Mouse (Mus musculus) splenic B cell, adult 2 months (primary cell): Measurements from ENCODE around the gene Tmem252.

ENCODE experiments used
- DNase-seq: peaks from one replicate; pipeline ENCODE4 v3.0.0-alpha.2; 2011; ENCODE audit warnings: low read depth, low spot score
- H3K27me3 ChIP-seq: 2 replicates; pipeline ENCODE4 v1.6.1; 2012; ENCODE audit warnings: mild to moderate bottlenecking, low read length, moderate library complexity, mixed read lengths; ENCODE audit not compliant: control insufficient read depth, poor library complexity, insufficient read depth, severe bottlenecking
- H3K36me3 ChIP-seq: 2 replicates; pipeline ENCODE4 v1.6.1; 2012; ENCODE audit warnings: mild to moderate bottlenecking, low read length, moderate library complexity, mixed read lengths; ENCODE audit not compliant: control insufficient read depth, poor library complexity, insufficient read depth, severe bottlenecking

The Tmem252 gene

GRCm38 (mm10) chr19:24673762-24674161 is at the start of gene Tmem252:
Gene Tmem252, plus strand, starts transcription at chr19:24674008.
- DNase-seq = no peak
- Histone ChIP-seq H3K27me3 (no peaks in the 10 kb centered on the region; the same call in none of the 2 replicates), H3K36me3 (no peaks in the 10 kb centered on the region)

- no peaks in the 10 kb centered on the region for H3K36me3 ChIP-seq
- H3K27me3 ChIP-seq = no peaks in the 10 kb centered on the region
- no peak for DNase-seq
These were observed 45.8 kb upstream of the Tmem252 start for GRCm38 (mm10) chr19:24628049-24628448.

DNA sequence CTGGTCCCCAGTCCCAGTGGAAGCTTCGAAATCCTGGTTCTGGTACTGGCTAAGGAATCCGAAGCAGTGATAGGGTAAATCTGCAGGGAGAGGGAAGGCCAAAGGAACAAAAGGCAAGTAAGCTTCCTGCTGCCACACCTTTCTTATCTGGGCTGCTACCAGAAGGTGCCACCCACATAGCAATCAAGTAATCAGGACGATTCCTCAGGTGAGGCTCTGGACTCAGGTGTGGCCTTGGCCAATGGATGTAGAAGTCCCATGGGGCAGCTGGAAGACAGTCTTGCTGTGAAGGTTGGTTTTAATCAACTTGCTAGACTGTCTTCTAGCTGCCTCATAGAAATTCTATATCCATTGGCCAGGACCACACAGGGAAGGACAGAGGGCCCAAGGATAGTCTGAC is 40.8 kb upstream of the Tmem252 start:
- DNase-seq = no peak
- no peaks in the 10 kb centered on the region for H3K27me3 ChIP-seq
- H3K36me3 ChIP-seq = no peaks in the 10 kb centered on the region

DNA sequence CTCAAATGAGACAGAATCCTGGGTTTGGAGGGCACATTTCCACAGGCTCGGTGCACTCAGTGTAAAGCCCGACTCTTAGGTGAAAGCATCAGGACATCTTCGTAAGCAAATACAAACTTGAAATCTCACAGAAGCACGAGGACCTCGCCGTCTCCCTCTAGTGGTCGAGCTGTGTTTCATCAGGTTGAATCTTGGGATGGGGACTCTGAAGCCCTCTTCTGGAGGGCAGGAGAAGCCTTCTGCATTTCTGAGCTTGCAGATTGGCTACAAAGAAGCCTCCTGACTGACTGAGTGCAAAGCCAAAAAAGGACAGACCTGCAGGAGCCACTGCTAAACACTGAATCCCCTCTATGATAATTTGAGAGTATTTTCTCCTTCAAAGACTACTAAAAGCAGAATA is 39.2 kb upstream of the Tmem252 start:
- Histone ChIP-seq H3K27me3 (no peaks in the 10 kb centered on the region), H3K36me3 (no peaks in the 10 kb centered on the region)
- peak; percentile 89 for DNase-seq

- no peaks in the 10 kb centered on the region for H3K27me3 ChIP-seq
- no peak for DNase-seq
- no peaks in the 10 kb centered on the region for H3K36me3 ChIP-seq
These were observed 37.2 kb upstream of the Tmem252 start for GRCm38 (mm10) chr19:24636616-24637015.

- no peak for DNase-seq
- Histone ChIP-seq H3K27me3 (no peaks in the 10 kb centered on the region), H3K36me3 (no peaks in the 10 kb centered on the region)
These were observed 35.8 kb upstream of the Tmem252 start for GRCm38 (mm10) chr19:24637988-24638387.

- H3K27me3 ChIP-seq = no peaks in the 10 kb centered on the region
- DNase-seq = no peak
These were observed 32.8 kb upstream of the Tmem252 start for GRCm38 (mm10) chr19:24640982-24641381.

GRCm38 (mm10) chr19:24644971-24645370 is 28.8 kb upstream of the Tmem252 start:
- DNase-seq = no peak
- Histone ChIP-seq H3K27me3 (no peaks in the 10 kb centered on the region), H3K36me3 (no peaks in the 10 kb centered on the region)

More at GRCm38 (mm10) chr19:24640982-24641381, 32.8 kb upstream of the Tmem252 start:
- no peaks in the 10 kb centered on the region for H3K36me3 ChIP-seq

- Histone ChIP-seq H3K27me3 (no peaks in the 10 kb centered on the region), H3K36me3 (no peaks in the 10 kb centered on the region)
- DNase-seq = peak; percentile 91
These were observed 27.5 kb upstream of the Tmem252 start for GRCm38 (mm10) chr19:24646162-24646829.

- Histone ChIP-seq H3K36me3 (no peaks in the 10 kb centered on the region), H3K27me3 (no peaks in the 10 kb centered on the region)
- DNase-seq = no peak
These were observed 25.8 kb upstream of the Tmem252 start for GRCm38 (mm10) chr19:24648016-24648415.

DNA sequence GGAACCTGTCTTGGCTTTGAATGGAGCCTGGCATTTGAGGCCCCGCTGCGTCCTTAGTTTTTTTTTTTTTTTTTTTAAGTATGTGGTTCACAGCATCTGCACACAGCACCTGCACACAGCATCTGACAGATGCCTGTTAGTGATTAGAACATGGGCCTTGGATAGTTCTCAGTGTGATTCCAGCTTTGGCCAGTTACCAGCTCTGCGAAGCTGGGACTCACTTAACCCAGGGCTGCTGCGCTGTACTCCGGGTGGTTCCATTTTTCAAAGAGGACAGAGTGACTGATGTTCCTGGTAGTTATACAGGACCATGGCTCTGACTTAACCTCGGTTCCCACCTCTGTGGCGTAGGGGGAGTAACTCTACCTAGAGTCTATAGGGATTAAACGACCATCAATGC is 23.4 kb upstream of the Tmem252 start:
- no peaks in the 10 kb centered on the region for H3K27me3 ChIP-seq
- no peak for DNase-seq
- no peaks in the 10 kb centered on the region for H3K36me3 ChIP-seq

GRCm38 (mm10) chr19:24651595-24651994 is 22.2 kb upstream of the Tmem252 start:
- Histone ChIP-seq H3K27me3 (no peaks in the 10 kb centered on the region), H3K36me3 (no peaks in the 10 kb centered on the region)
- no peak for DNase-seq

DNA sequence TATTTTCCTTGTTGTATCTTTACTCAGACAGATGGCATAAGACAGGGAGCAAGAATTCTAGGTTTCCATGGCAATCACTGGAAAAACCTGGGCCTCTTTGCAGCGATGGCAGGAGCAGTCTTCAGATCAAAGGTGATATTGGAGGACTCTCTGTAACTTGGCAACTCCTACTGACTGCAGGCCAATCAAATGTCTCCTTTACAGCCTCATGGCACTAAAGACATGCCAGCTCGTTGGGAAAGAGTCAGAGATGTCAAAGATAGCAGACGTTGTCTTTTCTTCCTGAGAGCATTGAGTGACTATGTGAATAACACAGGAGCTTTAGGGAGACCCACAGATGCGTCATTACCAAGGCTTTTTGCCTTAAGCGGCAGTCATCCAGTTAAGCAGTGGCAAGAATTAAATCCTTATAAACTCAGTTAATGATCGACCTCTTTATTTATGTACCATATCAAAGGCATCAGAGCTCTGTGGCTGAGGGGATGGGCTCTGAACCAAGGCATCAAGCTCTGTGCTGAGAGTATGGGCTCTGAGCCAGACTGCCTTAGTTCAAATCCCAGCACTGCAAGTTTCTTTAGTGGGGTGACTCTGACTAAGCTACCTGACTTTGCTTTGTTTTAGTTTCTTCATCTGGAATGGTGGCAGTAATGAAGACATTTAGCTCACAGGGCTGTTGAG is 21.3 kb upstream of the Tmem252 start:
- DNase-seq = no peak
- no peaks in the 10 kb centered on the region for H3K27me3 ChIP-seq
- no peaks in the 10 kb centered on the region for H3K36me3 ChIP-seq

GRCm38 (mm10) chr19:24653230-24653799 is 20.5 kb upstream of the Tmem252 start:
- no peaks in the 10 kb centered on the region for H3K36me3 ChIP-seq
- DNase-seq = no peak

DNA sequence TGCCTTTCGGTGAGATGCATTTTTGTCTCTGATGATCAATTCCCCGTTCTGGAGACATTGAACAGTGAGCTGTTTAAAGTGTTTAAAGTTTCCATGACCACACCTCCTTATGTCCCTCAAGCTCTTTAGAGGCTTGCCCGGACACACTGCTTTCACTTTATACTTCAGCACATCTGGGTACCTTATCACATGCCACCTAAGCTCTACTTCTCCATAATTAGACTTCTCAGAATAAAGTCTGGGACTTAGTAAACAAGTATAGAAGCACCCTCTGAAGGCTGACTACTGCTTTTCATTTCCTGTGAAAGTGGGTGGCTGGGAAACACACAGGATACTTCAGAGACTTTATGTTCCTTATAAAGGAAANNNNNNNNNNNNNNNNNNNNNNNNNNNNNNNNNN is 16.8 kb upstream of the Tmem252 start:
- DNase-seq = peak; percentile 58
- no peaks in the 10 kb centered on the region for H3K36me3 ChIP-seq
- no peaks in the 10 kb centered on the region for H3K27me3 ChIP-seq

More at GRCm38 (mm10) chr19:24653230-24653799, 20.5 kb upstream of the Tmem252 start:
- no peaks in the 10 kb centered on the region for H3K27me3 ChIP-seq
